Mouse (Mus musculus) hindbrain, postnatal 0 days (tissue): Measurements from ENCODE around the gene Gtsf1l. TPM values are rescaled to one million over a fixed set of nuclear protein-coding genes. Genes with fewer than 3 reads are reported as not detected.
A peak's percentile ranks its signal among the peaks of the same experiment; 100 is the strongest.

Experiments
- ATAC-seq: fragments of 200-750 bp; cut with Nextera tagmentation; 2 replicates; pipeline ENCODE4 v1.8.0; 2017; ENCODE audit warnings: mild to moderate bottlenecking, moderate TSS enrichment, moderate library complexity
- DNase-seq: peaks from one replicate; pipeline ENCODE4 v3.0.0-alpha.2; 2015; ENCODE audit warnings: low spot score
- H3K27ac ChIP-seq: fragments of 300-500 bp; sonication (generic); 2 replicates; pipeline ENCODE4 v1.5.1; 2014; ENCODE audit warnings: mild to moderate bottlenecking
- H3K27me3 ChIP-seq: fragments of 300-500 bp; sonication (generic); 2 replicates; pipeline ENCODE4 v1.6.1; 2014; ENCODE audit warnings: low read length, mixed read lengths; ENCODE audit not compliant: insufficient read depth
- H3K36me3 ChIP-seq: fragments of 300-500 bp; sonication (generic); 2 replicates; pipeline ENCODE4 v1.6.1; 2014; ENCODE audit warnings: low read length, mixed read lengths; ENCODE audit not compliant: insufficient read depth
- H3K4me1 ChIP-seq: fragments of 300-500 bp; sonication (generic); 2 replicates; pipeline ENCODE4 v1.6.1; 2014; ENCODE audit warnings: antibody characterized with exemption, low read length, mixed read lengths; ENCODE audit not compliant: insufficient read depth
- H3K4me2 ChIP-seq: fragments of 300-500 bp; sonication (generic); 2 replicates; pipeline ENCODE4 v1.6.1; 2014; ENCODE audit warnings: low read depth, mild to moderate bottlenecking, low read length, moderate library complexity, mixed read lengths
- H3K4me3 ChIP-seq: fragments of 300-500 bp; sonication (generic); 2 replicates; pipeline ENCODE4 v1.5.1; 2014; ENCODE audit warnings: low read length
- H3K9ac ChIP-seq: fragments of 300-500 bp; sonication (generic); replicated peaks from 2 replicates; pipeline ENCODE4 v1.6.1; 2014; ENCODE audit warnings: mild to moderate bottlenecking, low read length, moderate library complexity, mixed read lengths
- H3K9me3 ChIP-seq: fragments of 300-500 bp; sonication (generic); 2 replicates; pipeline ENCODE4 v1.6.1; 2016; ENCODE audit warnings: low read length, mixed read lengths
- CTCF ChIP-seq: IDR thresholded peaks from 2 replicates; pipeline ENCODE4 v1.5.1; 2016; ENCODE audit warnings: antibody characterized with exemption, control low read depth, low read depth
- WGBS: fragments of 180-500 bp; shearing (Covaris S2); extraction: QIAGEN DNeasy Blood & Tissue Kit; methylation state at CpG from one replicate; pipeline ENCODE4 v1.1.7; 2014; 5-methylcytosine and 5-hydroxymethylcytosine counted together
- polyA plus RNA-seq: library from polyadenylated mRNA; unstranded; fragments of >200 nt; fragmentation: Nextera tagmentation; extraction: Ambion mirVana; gene quantifications from 2 replicates; pipeline ENCODE4 v1.2.1, GENCODE M21; 2015
- total RNA-seq: library from RNA; depleted of rRNA; stranded (reverse); fragments of >200 nt; gene quantifications from 2 replicates; pipeline ENCODE4 v1.2.3, GENCODE M21; 2014

Gtsf1l gene
- total and polyA plus RNA-seq, 2 experiments from 2014 or later, result not detected

- no peak overlapping the region for H3K27ac ChIP-seq
- H3K27me3 ChIP-seq, result no peaks in the 10 kb centered on the region; the same call in 1 of the 2 replicates
- H3K4me3 ChIP-seq, result peak overlapping the region; percentile 65
- peak; percentile 27; the same call in 1 of the 2 replicates for ATAC-seq
- peak overlapping the region; percentile 100 for H3K4me2 ChIP-seq
- peak overlapping the region; percentile 50 for H3K9ac ChIP-seq
- TF ChIP-seq CTCF, result no peak
- no peak for DNase-seq
- H3K4me1 ChIP-seq, result no peaks in the 10 kb centered on the region
- WGBS, result under 1% methylated on average over 38 of the region's 38 CpGs
- H3K9me3 ChIP-seq, result no peaks in the 10 kb centered on the region
- H3K36me3 ChIP-seq, result no peaks in the 10 kb centered on the region
These were observed 32.7 kb downstream of the Gtsf1l start for GRCm38 (mm10) chr2:163054891-163055494.

DNA sequence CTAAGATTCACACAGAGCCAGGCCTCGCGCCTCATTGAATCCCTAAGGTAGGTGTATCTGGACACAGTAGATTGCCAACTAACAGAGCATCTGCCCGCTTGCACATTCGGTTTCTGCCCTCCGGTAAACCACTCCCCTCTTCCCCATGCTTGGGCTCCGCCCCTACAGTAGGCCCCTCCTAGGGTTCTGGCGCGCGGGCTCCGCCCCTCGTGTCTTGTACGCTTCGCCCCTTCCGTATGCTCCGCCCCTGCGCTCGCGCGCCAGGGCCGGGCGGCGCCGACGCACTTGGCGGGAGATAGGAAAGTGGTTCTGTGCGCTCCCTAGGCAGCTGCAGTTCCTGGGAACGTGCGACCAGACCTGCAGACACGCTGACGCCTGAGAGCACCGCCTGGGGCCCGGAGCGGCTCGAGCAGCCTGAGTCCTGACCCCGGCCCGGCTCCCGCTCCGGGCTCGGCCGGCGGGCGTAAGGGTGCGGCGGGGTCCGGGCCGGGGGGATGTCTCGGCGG lies 33.3 kb downstream of the Gtsf1l start, which contains the start of gene Mybl2:
Gene Mybl2, plus strand, starts transcription at position 353 of the 506 bp plus-strand sequence.
- Histone ChIP-seq H3K9me3 (no peaks in the 10 kb centered on the region), H3K4me1 (no peaks in the 10 kb centered on the region), H3K27me3 (no peaks in the 10 kb centered on the region; the same call in 1 of the 2 replicates), H3K27ac (no peak within 1 kb of the TSS), H3K36me3 (no peaks in the 10 kb centered on the region), H3K4me2 (peak within 1 kb of the TSS; percentile 100), H3K9ac (peak within 1 kb of the TSS; percentile 50), H3K4me3 (peak within 1 kb of the TSS; percentile 65)
- DNase-seq (peak; percentile 96), ATAC-seq (peak; percentile 99)
- no peak for TF ChIP-seq CTCF
- under 1% methylated on average over 48 of the region's 48 CpGs for WGBS

GRCm38 (mm10) chr2:163052826-163053225 lies 34.8 kb downstream of the Gtsf1l start:
- no peak overlapping the region for H3K4me3 ChIP-seq
- 73% methylated on average over 4 of the region's 4 CpGs for WGBS
- no peaks in the 10 kb centered on the region for H3K36me3 ChIP-seq
- no peak for TF ChIP-seq CTCF
- no peak overlapping the region for H3K4me2 ChIP-seq
- H3K27me3 ChIP-seq, result no peaks in the 10 kb centered on the region; the same call in 1 of the 2 replicates
- H3K27ac ChIP-seq, result no peak overlapping the region
- H3K4me1 ChIP-seq, result no peaks in the 10 kb centered on the region
- DNase-seq (no peak), ATAC-seq (no peak)
- no peak overlapping the region for H3K9ac ChIP-seq
- no peaks in the 10 kb centered on the region for H3K9me3 ChIP-seq

- Histone ChIP-seq H3K27me3 (no peaks in the 10 kb centered on the region; the same call in 1 of the 2 replicates), H3K9ac (no peak overlapping the region), H3K4me2 (no peak overlapping the region), H3K9me3 (no peaks in the 10 kb centered on the region), H3K4me3 (no peak overlapping the region), H3K4me1 (no peaks in the 10 kb centered on the region), H3K27ac (no peak overlapping the region), H3K36me3 (no peaks in the 10 kb centered on the region)
- 54% methylated on average over 4 of the region's 4 CpGs for WGBS
- no peak for TF ChIP-seq CTCF
- no peak for ATAC-seq
- DNase-seq, result no peak
These were observed 35.6 kb downstream of the Gtsf1l start for GRCm38 (mm10) chr2:163052101-163052500.

- H3K9me3 ChIP-seq, result no peaks in the 10 kb centered on the region
- no peaks in the 10 kb centered on the region for H3K36me3 ChIP-seq
- TF ChIP-seq CTCF, result no peak
- no peak overlapping the region for H3K4me3 ChIP-seq
- H3K9ac ChIP-seq, result no peak overlapping the region
- DNase-seq (no peak), ATAC-seq (no peak)
- no peak overlapping the region for H3K27ac ChIP-seq
- 77% methylated on average over 1 of the region's 1 CpGs for WGBS
- no peak overlapping the region for H3K4me2 ChIP-seq
- H3K4me1 ChIP-seq, result no peaks in the 10 kb centered on the region
- no peaks in the 10 kb centered on the region; the same call in 1 of the 2 replicates for H3K27me3 ChIP-seq
These were observed 36.0 kb downstream of the Gtsf1l start for GRCm38 (mm10) chr2:163051691-163052090.

GRCm38 (mm10) chr2:163049116-163049515 lies 38.5 kb downstream of the Gtsf1l start:
- DNase-seq (no peak), ATAC-seq (no peak)
- no peaks in the 10 kb centered on the region for H3K27me3 ChIP-seq
- no peak overlapping the region for H3K27ac ChIP-seq
- no peak overlapping the region for H3K4me2 ChIP-seq
- H3K36me3 ChIP-seq, result peaks cover 18% of the 10 kb centered on the region
- WGBS, result 90% methylated on average over 2 of the region's 2 CpGs
- H3K4me3 ChIP-seq, result no peak overlapping the region
- TF ChIP-seq CTCF, result no peak
- H3K9me3 ChIP-seq, result no peaks in the 10 kb centered on the region
- H3K4me1 ChIP-seq, result no peaks in the 10 kb centered on the region
- no peak overlapping the region for H3K9ac ChIP-seq

DNA sequence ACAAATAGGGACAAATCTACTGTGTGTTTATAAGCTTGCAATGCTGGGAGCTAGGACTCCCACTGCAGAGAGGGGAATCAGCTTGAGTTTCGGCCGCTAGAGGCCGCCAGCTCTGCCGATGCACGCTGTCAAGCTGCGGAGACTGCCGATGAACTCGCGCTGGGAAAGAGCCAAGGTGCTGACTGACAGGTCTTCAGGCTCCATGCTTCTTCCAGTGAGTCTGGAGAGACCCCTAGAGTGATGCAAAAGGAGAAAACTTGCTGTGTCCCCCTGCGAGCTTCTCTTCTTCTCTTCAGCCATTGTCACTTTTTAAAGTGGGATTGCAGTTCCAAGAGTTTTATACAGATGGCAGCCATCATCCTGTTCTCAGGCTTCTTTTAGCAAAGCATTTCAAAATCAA lies 39.5 kb downstream of the Gtsf1l start:
- DNase-seq (peak; percentile 91), ATAC-seq (peak; percentile 68; the same call in 1 of the 2 replicates)
- Histone ChIP-seq H3K27me3 (no peaks in the 10 kb centered on the region), H3K4me1 (no peaks in the 10 kb centered on the region), H3K27ac (no peak overlapping the region), H3K4me3 (peak overlapping the region; percentile 11; the same call in 1 of the 2 replicates), H3K9me3 (no peaks in the 10 kb centered on the region), H3K36me3 (peaks cover 22% of the 10 kb centered on the region), H3K4me2 (peak overlapping the region; percentile 50), H3K9ac (no peak overlapping the region)
- TF ChIP-seq CTCF, result peak; percentile 90
- 6% methylated on average over 10 of the region's 10 CpGs for WGBS
